Mouse (Mus musculus) forelimb bud, embryonic 11.5 days (tissue): ENCODE results near the gene Pcdh15.

ENCODE experiments used
- DNase-seq: peaks from one replicate; pipeline ENCODE4 v3.0.0-alpha.2; 2012; ENCODE audit warnings: low read depth, low spot score

Gene Pcdh15

GRCm38 (mm10) chr10:73098966-73099845 is at the start of gene Pcdh15:
Pcdh15 (plus strand) TSS chr10:73099342.
- DNase-seq = no peak

- no peak for DNase-seq
Observed at GRCm38 (mm10) chr10:73052074-73052473, 47.1 kb upstream of the Pcdh15 start.

DNA sequence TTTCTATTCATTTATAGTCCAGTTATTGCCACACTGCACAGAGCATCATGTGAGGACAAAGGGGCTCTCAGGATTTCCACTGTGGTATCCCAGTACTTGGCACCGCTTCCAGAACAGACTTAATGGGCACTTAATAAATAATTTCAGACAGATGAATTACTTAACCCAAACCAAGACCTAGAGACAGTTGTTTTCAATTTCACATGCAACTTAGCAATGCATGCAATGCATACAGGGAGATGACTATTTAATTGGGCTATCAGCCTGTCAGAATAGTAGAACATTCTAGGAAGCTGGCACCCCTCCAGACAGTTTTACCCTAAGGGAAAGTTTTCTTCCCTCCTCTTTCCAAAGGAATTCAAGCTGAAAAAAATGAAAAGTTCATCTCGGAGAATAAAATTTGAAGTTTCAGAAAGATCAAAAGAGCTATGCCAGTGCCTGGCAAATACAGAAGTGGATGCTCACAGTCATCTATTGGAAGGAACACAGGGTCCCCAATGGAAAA is 39.4 kb upstream of the Pcdh15 start:
- no peak for DNase-seq

- no peak for DNase-seq
Observed at GRCm38 (mm10) chr10:73086703-73087102, 12.4 kb upstream of the Pcdh15 start.

DNA sequence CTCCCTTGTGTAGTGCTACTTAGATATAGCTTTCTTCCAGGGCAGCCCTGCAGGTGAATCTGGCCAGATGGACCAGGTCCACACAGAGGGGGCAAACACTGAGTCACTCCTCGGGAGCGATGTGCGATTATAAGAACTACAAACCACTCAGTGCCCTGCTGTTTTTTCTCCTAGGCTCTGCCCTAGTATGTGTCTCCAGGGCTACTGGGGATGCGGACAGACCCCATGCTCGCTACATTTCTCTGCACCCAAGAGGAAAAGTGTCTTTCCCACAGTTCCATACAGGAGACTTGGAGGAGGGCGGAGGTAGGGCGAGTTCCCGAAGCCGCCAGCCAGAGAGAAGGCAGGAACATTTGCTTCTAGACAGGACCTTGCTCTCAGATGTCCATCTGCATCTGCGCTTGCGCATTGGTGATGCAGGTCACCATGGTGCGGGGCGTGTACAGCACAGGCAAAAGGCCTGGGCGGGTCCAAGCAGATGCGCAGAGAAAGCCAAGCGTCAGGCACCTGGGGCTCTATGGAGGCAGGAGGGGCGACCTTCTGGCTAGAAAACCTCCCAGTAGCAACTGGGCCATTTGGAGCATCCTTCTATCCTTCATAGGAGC is 2.5 kb upstream of the Pcdh15 start:
- DNase-seq = peak; percentile 62

DNA sequence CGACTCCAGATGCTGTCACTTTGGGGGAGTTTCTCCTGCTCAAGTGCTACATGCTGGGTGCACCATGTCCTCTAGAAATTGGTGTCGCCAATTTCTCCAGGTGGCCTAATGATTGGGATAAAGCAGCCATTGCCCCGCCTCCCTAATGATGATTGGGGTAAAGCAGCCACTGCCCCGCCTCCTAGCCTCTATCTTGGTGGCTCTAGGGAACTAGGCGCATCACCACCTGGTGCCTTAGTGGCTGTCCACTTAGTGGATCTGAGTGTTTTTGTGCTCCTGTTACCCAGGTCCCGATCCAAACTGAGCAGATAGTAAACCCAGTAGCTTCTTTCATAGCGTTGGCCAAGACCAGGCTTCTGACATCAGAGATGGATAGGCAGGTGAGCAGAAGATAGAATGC is 2.0 kb upstream of the Pcdh15 start:
- no peak for DNase-seq

DNA sequence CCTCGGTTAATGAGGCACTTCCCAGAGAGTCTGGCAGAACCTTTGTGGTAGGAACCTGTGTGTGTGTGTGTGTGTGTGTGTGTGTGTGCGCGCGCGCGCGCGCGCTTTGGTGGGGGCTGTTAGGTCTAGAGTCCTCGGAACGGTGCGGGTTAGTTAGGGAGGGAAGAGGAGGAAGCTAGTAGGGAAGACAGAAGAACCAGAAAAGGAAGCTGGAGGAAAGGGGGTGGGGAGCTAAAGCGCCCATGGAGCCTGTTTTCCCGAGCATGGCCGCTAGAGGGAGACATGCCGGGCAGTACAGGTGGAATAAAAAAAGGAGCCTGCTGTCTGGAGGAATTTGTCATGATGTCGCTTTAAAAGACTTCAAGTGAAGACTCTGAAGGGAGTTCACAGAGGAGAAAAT is 1.2 kb upstream of the Pcdh15 start:
- DNase-seq = peak; percentile 80

DNA sequence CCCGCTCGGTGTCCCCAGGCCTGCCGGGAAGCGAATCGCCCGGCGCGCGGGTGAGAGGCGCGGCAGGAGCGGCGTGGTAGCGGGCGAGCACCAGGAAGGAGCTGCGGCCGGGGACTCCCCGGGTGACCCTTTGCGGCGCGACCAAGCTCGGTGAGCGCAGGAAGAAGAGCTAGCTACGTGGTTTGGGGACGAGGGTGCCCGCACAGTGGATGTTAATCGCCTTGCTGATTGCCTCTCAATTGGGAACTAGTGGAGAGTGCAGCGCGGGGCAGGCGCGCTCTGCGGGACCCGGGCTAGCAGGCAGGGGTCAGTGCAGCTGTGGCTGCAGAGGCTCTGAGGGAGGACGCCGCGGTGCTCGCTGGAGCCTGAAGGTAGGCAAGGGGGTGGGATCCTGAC is 702 bp downstream of the Pcdh15 start:
- DNase-seq = peak; percentile 48

DNA sequence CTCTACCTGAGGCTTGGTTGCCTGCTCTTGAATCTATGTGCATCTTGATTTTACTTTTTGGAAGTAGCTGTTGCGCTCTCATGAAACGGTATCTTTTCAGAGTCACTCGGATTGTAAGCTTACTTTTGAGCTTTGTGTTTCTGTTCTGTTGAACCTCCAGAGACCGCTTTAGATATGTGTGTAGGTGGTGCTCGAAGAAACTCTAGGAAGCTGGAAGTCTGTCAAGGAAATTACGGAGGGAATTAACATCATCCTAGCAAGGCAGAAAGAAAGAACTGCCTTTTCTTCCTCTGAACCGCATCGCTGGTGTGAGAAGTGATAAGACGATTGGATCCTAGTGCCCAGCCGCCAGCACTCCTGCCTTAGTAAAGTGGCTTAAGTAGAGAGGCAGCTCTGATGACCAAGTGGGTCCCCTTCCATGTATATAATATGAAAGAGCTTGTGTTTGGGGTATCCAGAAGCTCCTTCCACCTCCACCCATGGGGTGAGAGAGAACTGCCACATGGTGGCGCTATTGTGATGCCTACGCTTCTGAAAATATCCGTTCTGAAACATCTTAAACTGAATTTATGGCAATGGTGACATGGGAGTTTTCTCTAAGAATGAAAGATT is 4.3 kb downstream of the Pcdh15 start:
- DNase-seq = no peak

GRCm38 (mm10) chr10:73105893-73106292 is 6.8 kb downstream of the Pcdh15 start:
- DNase-seq = no peak

DNA sequence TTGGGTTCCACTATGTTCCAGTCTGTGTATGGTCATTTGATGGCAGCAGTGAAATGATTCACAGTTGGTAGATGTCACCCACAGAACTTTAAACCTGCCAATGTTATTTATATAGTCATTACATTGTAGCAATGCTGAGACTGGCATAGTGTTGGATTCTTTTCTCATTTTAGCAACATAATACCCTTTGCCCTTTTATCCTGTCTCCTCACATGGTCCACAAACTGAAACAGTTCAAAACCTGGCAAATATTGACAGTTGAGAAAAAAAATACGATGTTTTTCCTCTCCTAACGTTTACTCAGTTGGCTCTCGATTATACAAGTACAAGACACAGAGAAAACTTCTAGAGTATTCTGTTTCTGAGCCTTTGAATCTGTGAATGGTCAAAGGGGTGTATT is 38.8 kb downstream of the Pcdh15 start:
- no peak for DNase-seq

DNA sequence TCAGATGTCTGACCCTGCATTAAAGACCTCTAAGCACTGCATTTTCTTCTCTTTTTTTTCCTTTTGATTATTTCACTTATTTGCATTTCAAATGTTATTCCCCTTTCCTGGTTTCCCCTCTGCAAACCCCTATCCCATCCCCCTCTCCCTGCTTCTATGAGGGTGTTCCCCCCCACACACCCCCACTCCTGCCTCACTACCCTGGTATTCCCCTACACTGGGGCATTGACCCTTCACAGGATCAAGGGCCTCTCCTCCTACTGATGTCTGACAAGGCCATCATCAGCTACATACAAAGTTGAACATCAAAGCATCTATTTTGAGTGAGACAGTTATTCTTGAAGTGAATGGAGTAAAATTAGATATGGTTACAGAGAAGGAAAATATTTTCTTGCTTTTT is 48.4 kb downstream of the Pcdh15 start:
- DNase-seq = no peak

GRCm38 (mm10) chr10:73147978-73148377 is 48.8 kb downstream of the Pcdh15 start:
- DNase-seq = no peak

GRCm38 (mm10) chr10:73154544-73154943 is 55.4 kb downstream of the Pcdh15 start:
- no peak for DNase-seq

- no peak for DNase-seq
Observed at GRCm38 (mm10) chr10:73161757-73162156, 62.6 kb downstream of the Pcdh15 start.

DNA sequence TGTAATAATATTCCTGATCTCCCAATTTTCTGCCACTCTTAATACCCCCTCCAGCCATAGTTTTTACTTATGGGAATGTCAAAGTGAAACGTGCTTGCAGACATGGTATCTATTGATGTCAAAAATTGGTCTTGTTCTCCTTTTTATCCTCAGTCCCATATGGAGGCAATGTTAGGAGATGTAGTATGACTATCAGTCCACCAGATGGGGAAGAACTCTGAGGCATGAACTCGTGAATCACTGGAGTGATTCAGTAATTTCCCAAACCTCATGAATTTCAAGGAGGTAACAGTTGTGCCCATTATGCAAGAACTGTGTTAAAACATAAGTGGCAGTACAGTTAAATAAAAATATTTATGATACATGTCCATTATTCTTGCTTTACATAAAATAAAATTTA is 116.9 kb downstream of the Pcdh15 start:
- DNase-seq = no peak

DNA sequence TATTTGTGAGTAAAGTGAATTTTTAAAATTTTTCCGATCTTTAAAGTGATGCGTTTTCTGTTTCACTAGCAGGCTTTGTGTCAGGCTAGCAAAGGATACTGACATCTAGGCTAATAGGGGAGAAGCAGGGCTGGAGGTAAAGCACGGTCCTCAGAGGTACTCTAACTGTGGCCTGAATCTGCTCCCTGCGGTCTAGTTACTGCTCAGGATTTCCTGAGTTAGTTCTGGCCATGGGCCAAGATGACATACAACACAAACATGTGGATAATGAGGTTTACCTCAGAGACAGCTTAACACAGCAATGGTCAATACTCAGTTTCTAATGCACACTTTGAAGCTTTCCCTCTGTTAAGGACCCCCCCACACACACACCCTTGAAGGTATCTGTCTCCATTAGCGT is 143.2 kb downstream of the Pcdh15 start:
- DNase-seq = no peak

- no peak for DNase-seq
Observed at GRCm38 (mm10) chr10:73280438-73280837, 181.3 kb downstream of the Pcdh15 start.

DNA sequence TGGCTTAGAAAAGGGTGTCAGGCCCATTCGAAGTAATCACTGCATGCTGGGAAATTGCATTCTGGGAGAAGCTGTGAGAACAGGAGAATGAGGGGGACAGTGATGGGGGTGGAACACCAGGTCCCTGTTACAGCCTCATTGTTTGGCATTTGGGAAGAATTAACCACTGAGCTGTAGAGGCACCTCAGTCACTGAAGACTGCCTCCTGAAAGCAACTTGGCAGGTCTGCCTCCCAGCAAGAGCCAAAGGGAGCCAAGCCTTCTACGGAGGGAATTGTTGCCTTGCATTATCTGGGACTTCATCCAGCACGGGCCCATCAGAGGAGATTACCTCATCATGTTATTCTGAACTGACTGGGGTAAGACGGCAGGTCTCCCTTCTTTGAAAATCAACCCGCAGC is 197.3 kb downstream of the Pcdh15 start:
- no peak for DNase-seq

GRCm38 (mm10) chr10:73301951-73302350 is 202.8 kb downstream of the Pcdh15 start:
- DNase-seq = no peak

DNA sequence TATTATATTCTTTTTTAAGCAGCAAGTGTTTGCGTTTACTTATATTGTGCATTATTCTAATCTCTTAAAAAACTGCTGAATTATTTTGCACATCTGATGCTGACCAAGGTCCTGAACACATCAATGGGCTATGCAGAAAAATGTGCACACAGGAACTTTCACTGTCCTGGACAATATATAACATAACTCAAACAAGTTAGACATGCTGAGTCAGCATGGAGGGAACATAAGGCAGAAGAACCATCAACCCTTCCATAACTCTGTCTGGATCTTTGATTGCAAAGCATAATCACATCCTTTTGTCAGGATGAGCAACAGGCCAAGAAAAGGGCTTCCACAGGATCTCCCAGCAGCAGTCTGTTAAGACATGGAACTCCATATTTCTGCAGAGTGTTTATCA is 207.5 kb downstream of the Pcdh15 start:
- peak; percentile 1 for DNase-seq

DNA sequence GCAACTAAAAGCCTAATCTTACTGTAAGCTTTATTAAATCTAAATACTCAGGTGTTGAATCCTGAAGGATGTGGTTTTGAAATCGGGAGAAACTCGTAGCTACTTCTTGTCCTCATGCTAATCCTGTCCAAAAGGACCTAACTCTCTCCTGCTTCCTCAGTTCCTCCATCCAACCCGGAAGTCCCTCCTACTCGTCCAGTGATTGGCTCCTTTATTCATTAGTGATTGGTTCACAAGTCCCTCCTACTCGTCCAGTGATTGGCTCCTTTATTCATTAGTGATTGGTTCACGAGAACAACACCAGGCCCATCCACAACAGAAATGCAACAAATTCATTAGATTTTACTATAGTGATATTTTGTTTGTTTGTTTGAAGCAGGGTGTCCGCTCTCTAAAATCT is 227.7 kb downstream of the Pcdh15 start:
- DNase-seq = no peak

GRCm38 (mm10) chr10:73333426-73333825 is 234.3 kb downstream of the Pcdh15 start:
- no peak for DNase-seq
